Comparison of ENCODE assay signal across 10 mouse cellular contexts in genomic region chr1:35388181-35388580, GRCm38 (mm10).
DNase-seq lines count a peak whose midpoint lies in the region; ATAC-seq and TF ChIP-seq lines count a peak whose summit lies in the region.
"Had no signal": no experiment of that assay in that cellular context is flagged by ENCODE, and none has a peak within 500 bp of the region (broad histone marks: within the 10 kb centered on the region; RNA-seq: fewer than 3 reads in every experiment).

No protein-coding gene starts in this region.

- H3K4me2 ChIP-seq in limb, embryonic 14.5 days (replicated peaks; ENCODE audit: low read depth, low read length, severe bottlenecking), result no peak overlapping the region
- H3K4me2 ChIP-seq: heart, embryonic 15.5 days; neural tube, embryonic 13.5 days had no signal

- ATAC-seq in CD4-positive, CD25-positive, alpha-beta regulatory T cell, adult 4 months, result no peak
- no peak for ATAC-seq in limb, embryonic 14.5 days (ENCODE audit: low FRiP score, low read depth)

- DNase-seq in CD4-positive, CD25-positive, alpha-beta regulatory T cell, adult 2 months (ENCODE audit: low read depth, low spot score), result peak; percentile 51
- peak in 1 of 2 experiments; percentile 18 for DNase-seq in spleen, adult 2 months (ENCODE audit: low read depth in 1 of 2, low spot score in 2 of 2)
- no peak for DNase-seq in spleen, adult 12 weeks (ENCODE audit: low spot score)
- DNase-seq in embryo, embryonic 10.5 days (ENCODE audit: low spot score), result peak; percentile 77
- DNase-seq in kidney, adult 9 months, result peak; percentile 40
- DNase-seq in limb, embryonic 14.5 days (ENCODE audit: low spot score), result peak; percentile 56
- DNase-seq in telencephalon, adult 2 months (ENCODE audit: low read depth, low spot score), result peak; percentile 65

- no peaks in the 10 kb centered on the region for H3K36me3 ChIP-seq in spleen, adult 2 months (ENCODE audit: control insufficient read depth, insufficient read depth, low read length)
- no peaks in the 10 kb centered on the region for H3K36me3 ChIP-seq in limb, embryonic 14.5 days (ENCODE audit: control insufficient read depth, insufficient read depth, low read length)
- H3K36me3 ChIP-seq: heart, embryonic 15.5 days; neural tube, embryonic 13.5 days had no signal

- no peak overlapping the region for H3K27ac ChIP-seq in spleen, adult 2 months (ENCODE audit: insufficient read depth, low read length)
- no peak overlapping the region for H3K27ac ChIP-seq in limb, embryonic 14.5 days (replicated peaks; ENCODE audit: low read depth, low read length)
- H3K27ac ChIP-seq: heart, embryonic 15.5 days; neural tube, embryonic 13.5 days had no signal

- TF ChIP-seq POLR2A in spleen, adult 2 months (IDR thresholded peaks at IDR 0.05; ENCODE audit: low read depth, low read length), result no peak
- TF ChIP-seq POLR2A in limb, embryonic 14.5 days (IDR thresholded peaks at IDR 0.05; ENCODE audit: borderline replicate concordance, extremely low read depth, insufficient read depth, insufficient read length), result no peak

- WGBS in spleen, adult 2 months, result 35% methylated on average over 6 of the region's 6 CpGs
- WGBS in limb, embryonic 14.5 days, result 28% methylated on average over 6 of the region's 6 CpGs

- no peaks in the 10 kb centered on the region for H3K9me3 ChIP-seq in limb, embryonic 14.5 days (ENCODE audit: control insufficient read depth, low read length)
- H3K9me3 ChIP-seq: heart, embryonic 15.5 days; neural tube, embryonic 13.5 days had no signal

- H3K9ac ChIP-seq in limb, embryonic 14.5 days (ENCODE audit: low read depth, low read length, severe bottlenecking), result no peak overlapping the region
- H3K9ac ChIP-seq: heart, embryonic 15.5 days; neural tube, embryonic 13.5 days had no signal

- no peaks in the 10 kb centered on the region for H3K27me3 ChIP-seq in spleen, adult 2 months (ENCODE audit: control insufficient read depth, insufficient read depth, low read length)
- no peaks in the 10 kb centered on the region for H3K27me3 ChIP-seq in limb, embryonic 14.5 days (ENCODE audit: control insufficient read depth, insufficient read depth, low read length)
- H3K27me3 ChIP-seq: heart, embryonic 15.5 days; neural tube, embryonic 13.5 days had no signal

- peak; percentile 28; the same call in 1 of the 2 replicates for TF ChIP-seq CTCF in spleen, adult 2 months (IDR thresholded peaks at IDR 0.05; ENCODE audit: extremely low read depth, insufficient read depth, insufficient read length, insufficient replicate concordance)

- H3K4me3 ChIP-seq in spleen, adult 2 months (ENCODE audit: extremely low read depth, insufficient read depth, insufficient read length), result no peak overlapping the region
- no peak overlapping the region for H3K4me3 ChIP-seq in limb, embryonic 14.5 days (replicated peaks; ENCODE audit: low read length)
- H3K4me3 ChIP-seq: heart, embryonic 15.5 days; neural tube, embryonic 13.5 days had no signal

- no peaks in the 10 kb centered on the region for H3K4me1 ChIP-seq in spleen, adult 2 months (ENCODE audit: control insufficient read depth, insufficient read depth, insufficient read length)
- H3K4me1 ChIP-seq in limb, embryonic 14.5 days (ENCODE audit: control insufficient read depth, insufficient read depth, low read length), result no peaks in the 10 kb centered on the region
